Mouse (Mus musculus): ENCODE results near the gene Sox9. TPM values are rescaled to one million over a fixed set of nuclear protein-coding genes. Genes with fewer than 3 reads are reported as not detected.

Gene Sox9
- not detected for polyA plus RNA-seq (2017; shearing (Covaris generic))

GRCm38 (mm10) chr11:112781994-112782356 lies at the start of gene Sox9:
TSS of gene Sox9 (plus strand) at chr11:112782224.

